Mouse (Mus musculus): ENCODE results near the gene AF067063. TPM values are rescaled to one million over a fixed set of nuclear protein-coding genes. Genes with fewer than 3 reads are reported as not detected.

Gene AF067063
- polyA plus RNA-seq, 1 experiment from 2014 or later = not detected

- Histone ChIP-seq H3K4me3 (ENCODE audit: low read depth, low read length) (no peak overlapping the region), H3K4me2 (no peak overlapping the region), H3K9me3 (ENCODE audit: low read depth, low read length) (no peaks in the 10 kb centered on the region), H3K27ac (ENCODE audit: low read depth) (no peak overlapping the region), H3K27me3 (ENCODE audit: insufficient read depth, low read length) (no peaks in the 10 kb centered on the region), H3K9ac (no peak overlapping the region), H3K4me1 (ENCODE audit: insufficient read depth) (no peaks in the 10 kb centered on the region), H3K36me3 (ENCODE audit: insufficient read depth) (no peaks in the 10 kb centered on the region)
- 21% methylated on average over 2 of the region's 2 CpGs for WGBS
- TF ChIP-seq CTCF (IDR thresholded peaks at IDR 0.05; ENCODE audit: low read depth) = no peak
- no peak for ATAC-seq (ENCODE audit: insufficient read depth)
- DNase-seq = no peak
Observed at GRCm38 (mm10) chr13:119817579-119818206, 12.3 kb downstream of the AF067063 start.

GRCm38 (mm10) chr13:119816798-119817197, 13.2 kb downstream of the AF067063 start:
- ATAC-seq (ENCODE audit: insufficient read depth) (peak; percentile 69; the same call in 1 of the 2 replicates), DNase-seq (no peak)
- no peak overlapping the region for H3K27ac ChIP-seq (ENCODE audit: low read depth)
- TF ChIP-seq CTCF (IDR thresholded peaks at IDR 0.05; ENCODE audit: low read depth) = no peak
- no peaks in the 10 kb centered on the region for H3K9me3 ChIP-seq (ENCODE audit: low read depth, low read length)
- no peaks in the 10 kb centered on the region for H3K36me3 ChIP-seq (ENCODE audit: insufficient read depth)
- H3K4me2 ChIP-seq = no peak overlapping the region
- H3K9ac ChIP-seq = no peak overlapping the region
- no peaks in the 10 kb centered on the region for H3K4me1 ChIP-seq (ENCODE audit: insufficient read depth)
- no peak overlapping the region for H3K4me3 ChIP-seq (ENCODE audit: low read depth, low read length)
- WGBS = 29% methylated on average over 8 of the region's 8 CpGs
- no peaks in the 10 kb centered on the region for H3K27me3 ChIP-seq (ENCODE audit: insufficient read depth, low read length)

GRCm38 (mm10) chr13:119810031-119810430, 20.0 kb downstream of the AF067063 start:
- no peak for ATAC-seq (ENCODE audit: insufficient read depth)
- H3K36me3 ChIP-seq (ENCODE audit: insufficient read depth) = no peaks in the 10 kb centered on the region
- H3K4me2 ChIP-seq = no peak overlapping the region
- TF ChIP-seq CTCF (IDR thresholded peaks at IDR 0.05; ENCODE audit: low read depth) = no peak
- 78% methylated on average over 9 of the region's 9 CpGs for WGBS
- H3K27me3 ChIP-seq (ENCODE audit: insufficient read depth, low read length) = no peaks in the 10 kb centered on the region
- no peak for DNase-seq
- no peak overlapping the region for H3K9ac ChIP-seq
- H3K4me1 ChIP-seq (ENCODE audit: insufficient read depth) = no peaks in the 10 kb centered on the region
- no peaks in the 10 kb centered on the region for H3K9me3 ChIP-seq (ENCODE audit: low read depth, low read length)
- no peak overlapping the region for H3K4me3 ChIP-seq (ENCODE audit: low read depth, low read length)
- no peak overlapping the region for H3K27ac ChIP-seq (ENCODE audit: low read depth)

- no peaks in the 10 kb centered on the region for H3K4me1 ChIP-seq (ENCODE audit: insufficient read depth)
- DNase-seq (no peak), ATAC-seq (ENCODE audit: insufficient read depth) (no peak)
- no peak overlapping the region for H3K9ac ChIP-seq
- no peak for TF ChIP-seq CTCF (IDR thresholded peaks at IDR 0.05; ENCODE audit: low read depth)
- 83% methylated on average over 2 of the region's 2 CpGs for WGBS
- H3K9me3 ChIP-seq (ENCODE audit: low read depth, low read length) = no peaks in the 10 kb centered on the region
- no peak overlapping the region for H3K4me2 ChIP-seq
- H3K36me3 ChIP-seq (ENCODE audit: insufficient read depth) = no peaks in the 10 kb centered on the region
- no peaks in the 10 kb centered on the region for H3K27me3 ChIP-seq (ENCODE audit: insufficient read depth, low read length)
- H3K27ac ChIP-seq (ENCODE audit: low read depth) = no peak overlapping the region
- no peak overlapping the region for H3K4me3 ChIP-seq (ENCODE audit: low read depth, low read length)
Observed at GRCm38 (mm10) chr13:119808937-119809336, 21.1 kb downstream of the AF067063 start.

- no peak for ATAC-seq (ENCODE audit: insufficient read depth)
- Histone ChIP-seq H3K36me3 (ENCODE audit: insufficient read depth) (no peaks in the 10 kb centered on the region), H3K4me1 (ENCODE audit: insufficient read depth) (no peaks in the 10 kb centered on the region), H3K4me3 (ENCODE audit: low read depth, low read length) (no peak overlapping the region), H3K27me3 (ENCODE audit: insufficient read depth, low read length) (no peaks in the 10 kb centered on the region), H3K9me3 (ENCODE audit: low read depth, low read length) (no peaks in the 10 kb centered on the region), H3K9ac (no peak overlapping the region), H3K4me2 (no peak overlapping the region), H3K27ac (ENCODE audit: low read depth) (no peak overlapping the region)
- no peak for TF ChIP-seq CTCF (IDR thresholded peaks at IDR 0.05; ENCODE audit: low read depth)
- no peak for DNase-seq
- 38% methylated on average over 4 of the region's 4 CpGs for WGBS
Observed at GRCm38 (mm10) chr13:119797656-119798055, 32.4 kb downstream of the AF067063 start.

GRCm38 (mm10) chr13:119792791-119793404, 37.1 kb downstream of the AF067063 start:
- DNase-seq (peak; percentile 80), ATAC-seq (ENCODE audit: insufficient read depth) (no peak)
- no peak for TF ChIP-seq CTCF (IDR thresholded peaks at IDR 0.05; ENCODE audit: low read depth)
- Histone ChIP-seq H3K4me3 (ENCODE audit: low read depth, low read length) (no peak overlapping the region), H3K4me2 (no peak overlapping the region), H3K4me1 (ENCODE audit: insufficient read depth) (no peaks in the 10 kb centered on the region), H3K27me3 (ENCODE audit: insufficient read depth, low read length) (no peaks in the 10 kb centered on the region), H3K27ac (ENCODE audit: low read depth) (no peak overlapping the region; the same call in 1 of the 2 replicates), H3K9me3 (ENCODE audit: low read depth, low read length) (no peaks in the 10 kb centered on the region), H3K9ac (no peak overlapping the region), H3K36me3 (ENCODE audit: insufficient read depth) (peaks cover 12% of the 10 kb centered on the region)
- WGBS = 51% methylated on average over 5 of the region's 5 CpGs

- Histone ChIP-seq H3K4me1 (ENCODE audit: insufficient read depth) (no peaks in the 10 kb centered on the region), H3K27ac (ENCODE audit: low read depth) (peak overlapping the region; percentile 95), H3K27me3 (ENCODE audit: insufficient read depth, low read length) (no peaks in the 10 kb centered on the region), H3K36me3 (ENCODE audit: insufficient read depth) (peaks cover 22% of the 10 kb centered on the region), H3K4me3 (ENCODE audit: low read depth, low read length) (peak overlapping the region; percentile 74), H3K4me2 (peak overlapping the region; percentile 75), H3K9ac (peak overlapping the region; percentile 88), H3K9me3 (ENCODE audit: low read depth, low read length) (no peaks in the 10 kb centered on the region)
- DNase-seq (peak; percentile 33), ATAC-seq (ENCODE audit: insufficient read depth) (no peak)
- 2% methylated on average over 18 of the region's 18 CpGs for WGBS
- no peak for TF ChIP-seq CTCF (IDR thresholded peaks at IDR 0.05; ENCODE audit: low read depth)
Observed at GRCm38 (mm10) chr13:119791580-119792135, 38.4 kb downstream of the AF067063 start.
